Comparison of ENCODE assay signal across 8 mouse cellular contexts in the genomic region with DNA sequence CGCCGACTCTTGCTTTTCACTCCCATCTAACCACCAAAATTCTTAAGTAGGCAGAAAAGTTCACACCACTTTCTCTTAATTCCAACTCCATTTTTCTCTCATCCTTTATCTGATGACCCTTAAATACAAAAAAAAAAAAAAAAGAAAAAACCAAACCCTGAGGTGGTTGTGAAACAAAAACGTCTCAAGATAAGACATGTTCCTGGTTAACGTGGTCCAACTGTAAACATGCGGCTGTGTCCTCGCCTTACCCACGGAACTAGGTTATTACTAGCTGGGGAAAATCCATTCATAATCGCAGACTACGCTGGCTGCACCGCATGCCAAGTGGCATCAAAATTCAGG. TPM values are rescaled to one million over a fixed set of nuclear protein-coding genes. Genes with fewer than 3 reads are reported as not detected.
DNase-seq lines count a peak whose midpoint lies in the region; ATAC-seq and TF ChIP-seq lines count a peak whose summit lies in the region.

No protein-coding gene starts in this region.

- H3K36me3 ChIP-seq in forebrain, embryonic 16.5 days (ENCODE audit: control insufficient read depth, insufficient read depth): peaks cover 16% of the 10 kb centered on the region
- peaks cover 32% of the 10 kb centered on the region for H3K36me3 ChIP-seq in liver, postnatal 0 days (replicated peaks; ENCODE audit: insufficient read depth, low read length)

- H3K27me3 ChIP-seq in forebrain, embryonic 16.5 days (replicated peaks; ENCODE audit: control insufficient read depth, insufficient read depth, low read length): no peaks in the 10 kb centered on the region
- H3K27me3 ChIP-seq in liver, postnatal 0 days (ENCODE audit: insufficient read depth, low read length): no peaks in the 10 kb centered on the region

- intact Hi-C loops in gastrocnemius, adult 2 months (cut with DNase I): no loop called here

- H3K9ac ChIP-seq in forebrain, embryonic 16.5 days (replicated peaks; ENCODE audit: low read depth, low read length): peak overlapping the region; percentile 95
- peak overlapping the region; percentile 94 for H3K9ac ChIP-seq in liver, postnatal 0 days (replicated peaks)

- no peak for ATAC-seq in forebrain, embryonic 16.5 days
- ATAC-seq in liver, postnatal 0 days: no peak

- H3K9me3 ChIP-seq in forebrain, embryonic 16.5 days (ENCODE audit: control insufficient read depth, low read length): no peaks in the 10 kb centered on the region
- H3K9me3 ChIP-seq in liver, postnatal 0 days (ENCODE audit: low read length): no peaks in the 10 kb centered on the region

- WGBS in forebrain, embryonic 16.5 days: 20% methylated on average over 10 of the region's 10 CpGs
- WGBS in liver, postnatal 0 days (ENCODE audit: insufficient replicate concordance): 7% methylated on average over 10 of the region's 10 CpGs

- DNase-seq in gastrocnemius, adult 2 months: no peak
- DNase-seq in gastrocnemius, adult 8-10 months (ENCODE audit: low spot score in 2 of 2): no peak
- peak; percentile 16 for DNase-seq in CD4-positive helper T cell, adult 2 months (ENCODE audit: low read depth, low spot score)
- no peak for DNase-seq in liver, postnatal 0 days
- no peak for DNase-seq in adrenal gland, postnatal 25 days
- no peak for DNase-seq in embryo, embryonic 10 days (ENCODE audit: low spot score)
- no peak for DNase-seq in frontal cortex, postnatal 10 days (ENCODE audit: low spot score in 2 of 2)

- peaks cover 17% of the 10 kb centered on the region for H3K4me1 ChIP-seq in forebrain, embryonic 16.5 days (replicated peaks; ENCODE audit: control insufficient read depth, insufficient read depth, low read length)
- H3K4me1 ChIP-seq in liver, postnatal 0 days (ENCODE audit: insufficient read depth): peaks cover 28% of the 10 kb centered on the region

- H3K27ac ChIP-seq in gastrocnemius, adult 2 months: peak overlapping the region; percentile 96
- peak overlapping the region; percentile 94 for H3K27ac ChIP-seq in forebrain, embryonic 16.5 days (ENCODE audit: low read length)
- H3K27ac ChIP-seq in liver, postnatal 0 days (ENCODE audit: low read depth): peak overlapping the region; percentile 91

- H3K4me2 ChIP-seq in forebrain, embryonic 16.5 days (ENCODE audit: low read length): peak overlapping the region; percentile 95
- H3K4me2 ChIP-seq in liver, postnatal 0 days (ENCODE audit: low read depth, low read length): peak overlapping the region; percentile 92

- TF ChIP-seq CTCF in gastrocnemius, adult 2 months (IDR thresholded peaks at IDR 0.05): no peak
- TF ChIP-seq CTCF in liver, postnatal 0 days (IDR thresholded peaks at IDR 0.05; ENCODE audit: low read depth): no peak

- TF ChIP-seq EP300 in liver, postnatal 0 days (IDR thresholded peaks at IDR 0.05; ENCODE audit: low read depth): no peak

- peak overlapping the region; percentile 99 for H3K4me3 ChIP-seq in gastrocnemius, adult 2 months
- H3K4me3 ChIP-seq in forebrain, embryonic 16.5 days (replicated peaks; ENCODE audit: low read length): peak overlapping the region; percentile 99
- peak overlapping the region; percentile 89 for H3K4me3 ChIP-seq in liver, postnatal 0 days (ENCODE audit: low read depth, low read length)

RNA-seq across cellular contexts. Expression of a gene that starts 8.3 kb away (rescaled TPM):
- 100 to 1,000 TPM; 147 to 182 TPM for total RNA-seq in gastrocnemius, adult 2 months (2021)
- total RNA-seq in gastrocnemius, adult 8-10 months (2022): 100 to 1,000 TPM; 123 to 209 (median 165) TPM
- polyA plus RNA-seq in forebrain, embryonic 16.5 days (2015; fragmentation: Nextera tagmentation; extraction: Ambion mirVana): 147 and 156 TPM in 2 replicates
- 140 and 150 TPM in 2 replicates for polyA plus RNA-seq in liver, postnatal 0 days (2015; fragmentation: Nextera tagmentation; extraction: Ambion mirVana)
- 196 and 228 TPM in 2 replicates for total RNA-seq in adrenal gland, postnatal 25 days (2021)

RNA-seq across cellular contexts. Expression of a gene that starts 57.2 kb away (rescaled TPM):
- total RNA-seq in gastrocnemius, adult 2 months (2021): under 1 TPM; 0.31 to 0.33 TPM
- under 1 TPM in 3 of 4 experiments, not detected in 1; 0.34 to 0.67 (median 0.48) TPM for total RNA-seq in gastrocnemius, adult 8-10 months (2022)
- 0.57 and 0.82 TPM in 2 replicates for polyA plus RNA-seq in forebrain, embryonic 16.5 days (2015; fragmentation: Nextera tagmentation; extraction: Ambion mirVana)
- 0.22 and 0.23 TPM in 2 replicates for polyA plus RNA-seq in liver, postnatal 0 days (2015; fragmentation: Nextera tagmentation; extraction: Ambion mirVana)
- not detected in 2 replicates for total RNA-seq in adrenal gland, postnatal 25 days (2021)
